Mouse (Mus musculus): ENCODE data around the gene Pnck. TPM values are rescaled to one million over a fixed set of nuclear protein-coding genes. Genes with fewer than 3 reads are reported as not detected.

Pnck gene
- polyA plus RNA-seq, 1 experiment from 2014 or later: 16.2 TPM

- no peak overlapping the region for H3K9ac ChIP-seq
- peaks cover 14% of the 10 kb centered on the region for H3K36me3 ChIP-seq
- no peak overlapping the region for H3K4me3 ChIP-seq
- 0 out of 2 replicates have a peak, but pooled peaks cover 7% of the 10 kb centered on the region for H3K27me3 ChIP-seq
- no peak overlapping the region; the same call in 1 of the 2 replicates for H3K4me2 ChIP-seq
- no peak overlapping the region for H3K27ac ChIP-seq
- WGBS: 60% methylated on average over 4 of the region's 4 CpGs
- no peaks in the 10 kb centered on the region for H3K9me3 ChIP-seq
- H3K4me1 ChIP-seq: peaks cover 15% of the 10 kb centered on the region
- no peak for ATAC-seq (ENCODE audit: insufficient number of reproducible peaks, low FRiP score, low TSS enrichment, low read depth)
Observed at GRCm38 (mm10) chrX:73672031-73672431, 12.1 kb upstream of the Pnck start.

GRCm38 (mm10) chrX:73663143-73663542 lies 3.2 kb upstream of the Pnck start:
- Histone ChIP-seq H3K4me1 (no peaks in the 10 kb centered on the region), H3K4me2 (no peak overlapping the region), H3K9ac (no peak overlapping the region), H3K27me3 (no peaks in the 10 kb centered on the region), H3K9me3 (no peaks in the 10 kb centered on the region), H3K4me3 (no peak overlapping the region), H3K36me3 (no peaks in the 10 kb centered on the region), H3K27ac (no peak overlapping the region)
- ATAC-seq (ENCODE audit: insufficient number of reproducible peaks, low FRiP score, low TSS enrichment, low read depth): no peak

GRCm38 (mm10) chrX:73660284-73660665 lies 358 bp upstream of the Pnck start:
- peak overlapping the region; percentile 47 for H3K4me3 ChIP-seq
- no peaks in the 10 kb centered on the region for H3K9me3 ChIP-seq
- no peak for ATAC-seq (ENCODE audit: insufficient number of reproducible peaks, low FRiP score, low TSS enrichment, low read depth)
- no peaks in the 10 kb centered on the region for H3K27me3 ChIP-seq
- no peak overlapping the region for H3K27ac ChIP-seq
- H3K9ac ChIP-seq: no peak overlapping the region
- H3K4me1 ChIP-seq: no peaks in the 10 kb centered on the region
- 59% methylated on average over 3 of the region's 3 CpGs for WGBS
- H3K36me3 ChIP-seq: no peaks in the 10 kb centered on the region
- H3K4me2 ChIP-seq: peak overlapping the region; percentile 69

GRCm38 (mm10) chrX:73658936-73659574 lies 862 bp downstream of the Pnck start:
- Histone ChIP-seq H3K4me1 (no peaks in the 10 kb centered on the region), H3K9ac (no peak overlapping the region), H3K27ac (no peak overlapping the region), H3K9me3 (no peaks in the 10 kb centered on the region), H3K36me3 (no peaks in the 10 kb centered on the region), H3K4me3 (peak overlapping the region; percentile 47), H3K27me3 (no peaks in the 10 kb centered on the region), H3K4me2 (peak overlapping the region; percentile 69)
- ATAC-seq (ENCODE audit: insufficient number of reproducible peaks, low FRiP score, low TSS enrichment, low read depth): peak; percentile 52; the same call in 1 of the 2 replicates
- WGBS: 53% methylated on average over 13 of the region's 13 CpGs

- no peak for ATAC-seq (ENCODE audit: insufficient number of reproducible peaks, low FRiP score, low TSS enrichment, low read depth)
- 45% methylated on average over 7 of the region's 7 CpGs for WGBS
- Histone ChIP-seq H3K36me3 (no peaks in the 10 kb centered on the region), H3K9me3 (no peaks in the 10 kb centered on the region), H3K27me3 (no peaks in the 10 kb centered on the region), H3K4me2 (no peak overlapping the region), H3K4me1 (no peaks in the 10 kb centered on the region), H3K27ac (no peak overlapping the region), H3K9ac (no peak overlapping the region), H3K4me3 (no peak overlapping the region)
Observed at GRCm38 (mm10) chrX:73658391-73658790, 1.5 kb downstream of the Pnck start.

GRCm38 (mm10) chrX:73655529-73655928 lies 4.4 kb downstream of the Pnck start:
- Histone ChIP-seq H3K36me3 (no peaks in the 10 kb centered on the region), H3K4me2 (no peak overlapping the region), H3K27ac (no peak overlapping the region), H3K9ac (no peak overlapping the region), H3K27me3 (0 out of 2 replicates have a peak, but pooled peaks cover 2% of the 10 kb centered on the region), H3K4me1 (no peaks in the 10 kb centered on the region), H3K4me3 (no peak overlapping the region), H3K9me3 (no peaks in the 10 kb centered on the region)
- no peak for ATAC-seq (ENCODE audit: insufficient number of reproducible peaks, low FRiP score, low TSS enrichment, low read depth)
- 76% methylated on average over 3 of the region's 3 CpGs for WGBS

- no peaks in the 10 kb centered on the region for H3K36me3 ChIP-seq
- no peak for ATAC-seq (ENCODE audit: insufficient number of reproducible peaks, low FRiP score, low TSS enrichment, low read depth)
- H3K4me2 ChIP-seq: no peak overlapping the region
- no peaks in the 10 kb centered on the region for H3K4me1 ChIP-seq
- no peak overlapping the region for H3K9ac ChIP-seq
- 0 out of 2 replicates have a peak, but pooled peaks cover 2% of the 10 kb centered on the region for H3K27me3 ChIP-seq
- H3K27ac ChIP-seq: no peak overlapping the region
- H3K4me3 ChIP-seq: no peak overlapping the region
- H3K9me3 ChIP-seq: no peaks in the 10 kb centered on the region
- WGBS: 12% methylated on average over 6 of the region's 6 CpGs
Observed at GRCm38 (mm10) chrX:73654177-73654576, 5.7 kb downstream of the Pnck start.

- no peaks in the 10 kb centered on the region for H3K36me3 ChIP-seq
- no peaks in the 10 kb centered on the region for H3K9me3 ChIP-seq
- H3K4me3 ChIP-seq: no peak overlapping the region
- ATAC-seq (ENCODE audit: insufficient number of reproducible peaks, low FRiP score, low TSS enrichment, low read depth): no peak
- H3K4me1 ChIP-seq: no peaks in the 10 kb centered on the region
- 83% methylated on average over 6 of the region's 6 CpGs for WGBS
- H3K9ac ChIP-seq: no peak overlapping the region
- no peak overlapping the region for H3K27ac ChIP-seq
- no peak overlapping the region for H3K4me2 ChIP-seq
- H3K27me3 ChIP-seq: 0 out of 2 replicates have a peak, but pooled peaks cover 2% of the 10 kb centered on the region
Observed at GRCm38 (mm10) chrX:73653392-73653791, 6.5 kb downstream of the Pnck start.

GRCm38 (mm10) chrX:73650869-73651268 lies 9.0 kb downstream of the Pnck start:
- no peak overlapping the region for H3K4me2 ChIP-seq
- no peaks in the 10 kb centered on the region for H3K9me3 ChIP-seq
- 64% methylated on average over 3 of the region's 3 CpGs for WGBS
- no peaks in the 10 kb centered on the region for H3K4me1 ChIP-seq
- H3K27me3 ChIP-seq: 0 out of 2 replicates have a peak, but pooled peaks cover 2% of the 10 kb centered on the region
- no peak overlapping the region for H3K4me3 ChIP-seq
- H3K36me3 ChIP-seq: no peaks in the 10 kb centered on the region
- H3K9ac ChIP-seq: no peak overlapping the region
- H3K27ac ChIP-seq: no peak overlapping the region
- no peak for ATAC-seq (ENCODE audit: insufficient number of reproducible peaks, low FRiP score, low TSS enrichment, low read depth)

GRCm38 (mm10) chrX:73645121-73645520 lies 14.8 kb downstream of the Pnck start:
- Histone ChIP-seq H3K27me3 (peaks cover 18% of the 10 kb centered on the region), H3K9me3 (no peaks in the 10 kb centered on the region), H3K36me3 (no peaks in the 10 kb centered on the region), H3K27ac (no peak overlapping the region), H3K4me1 (0 out of 2 replicates have a peak, but pooled peaks cover 2% of the 10 kb centered on the region), H3K9ac (no peak overlapping the region), H3K4me3 (no peak overlapping the region), H3K4me2 (no peak overlapping the region)
- WGBS: 31% methylated on average over 4 of the region's 4 CpGs
- no peak for ATAC-seq (ENCODE audit: insufficient number of reproducible peaks, low FRiP score, low TSS enrichment, low read depth)

GRCm38 (mm10) chrX:73639901-73640469 lies 19.9 kb downstream of the Pnck start:
- no peak for ATAC-seq (ENCODE audit: insufficient number of reproducible peaks, low FRiP score, low TSS enrichment, low read depth)
- Histone ChIP-seq H3K27ac (no peak overlapping the region), H3K9me3 (no peaks in the 10 kb centered on the region), H3K36me3 (no peaks in the 10 kb centered on the region), H3K4me3 (peak overlapping the region; percentile 39), H3K4me1 (peaks cover 23% of the 10 kb centered on the region), H3K9ac (no peak overlapping the region), H3K4me2 (peak overlapping the region; percentile 63), H3K27me3 (peaks cover 66% of the 10 kb centered on the region)
- 22% methylated on average over 41 of the region's 41 CpGs for WGBS

GRCm38 (mm10) chrX:73639255-73639675 lies 20.7 kb downstream of the Pnck start, which contains the start of gene Dusp9:
Gene Dusp9, plus strand, starts transcription at chrX:73639419.
- Histone ChIP-seq H3K27ac (no peak within 1 kb of the TSS), H3K27me3 (peaks cover 72% of the 10 kb centered on the region), H3K36me3 (no peaks in the 10 kb centered on the region), H3K9me3 (no peaks in the 10 kb centered on the region), H3K4me3 (peak within 1 kb of the TSS; percentile 39), H3K4me1 (peaks cover 23% of the 10 kb centered on the region), H3K4me2 (peak within 1 kb of the TSS; percentile 63), H3K9ac (0 out of 2 replicates have a peak within 1 kb of the TSS, but pooled peaks have one; percentile 2)
- ATAC-seq (ENCODE audit: insufficient number of reproducible peaks, low FRiP score, low TSS enrichment, low read depth): peak; percentile 52
- 31% methylated on average over 24 of the region's 28 CpGs for WGBS

Measured in limb, embryonic 15.5 days (tissue).